Mouse (Mus musculus): Measurements from ENCODE around the gene Ddx6.

- no peak for TF ChIP-seq CTCF (IDR thresholded peaks at IDR 0.05; ENCODE audit: insufficient read depth, low read depth, low read length)
- TF ChIP-seq POLR2A (IDR thresholded peaks at IDR 0.05; ENCODE audit: insufficient read depth, low read depth, low read length): no peak
Observed at GRCm38 (mm10) chr9:44599616-44600015, 5.1 kb upstream of the Ddx6 start.
